In the genomic region with DNA sequence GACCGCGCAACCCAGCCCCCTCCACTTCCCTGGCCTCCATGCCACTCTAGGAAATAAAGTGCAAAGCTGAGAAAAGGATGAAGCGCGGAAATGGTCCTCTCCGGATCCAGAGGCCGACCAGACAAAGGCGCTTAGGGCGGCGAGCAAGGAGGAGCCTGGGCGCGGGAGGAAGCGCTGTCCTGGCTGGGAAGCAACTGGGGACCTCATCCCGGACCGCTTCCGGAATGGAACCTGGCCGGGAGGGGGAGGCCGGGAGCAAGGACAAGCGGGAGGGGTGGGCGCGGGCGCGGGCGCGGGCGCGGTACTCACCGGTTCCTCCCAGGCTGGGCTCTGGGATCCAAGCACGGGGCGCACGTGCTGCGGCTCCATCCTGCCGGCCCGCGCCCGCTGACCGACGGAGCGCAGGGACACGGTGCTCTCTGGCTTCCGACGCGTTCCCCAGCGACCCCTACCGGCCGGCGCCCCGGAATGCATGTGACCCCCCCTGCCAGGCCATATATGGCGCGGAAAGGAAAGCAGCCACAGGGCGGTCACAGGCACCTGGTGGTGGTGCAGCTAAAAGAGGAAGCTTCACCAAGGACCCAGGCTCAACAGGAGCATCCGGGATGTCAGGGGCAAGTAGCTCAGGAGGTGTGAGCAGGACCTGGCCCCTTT, we compare ENCODE assay signal across 8 mouse cellular contexts. TPM values are rescaled to one million over a fixed set of nuclear protein-coding genes. Genes with fewer than 3 reads are reported as not detected.
DNase-seq lines count a peak whose midpoint lies in the region; ATAC-seq lines count a peak whose summit lies in the region.
"Not testable (repeated sequence)": the region's sequence is repeated elsewhere in the genome, so short reads cannot be mapped to it uniquely, and the experiment has no call there.

A gene (minus strand): TSS at position 394 of the 654 bp plus-strand sequence.

- not testable (repeated sequence) for H3K9ac ChIP-seq in liver, embryonic 15.5 days
- peak within 1 kb of the TSS; percentile 61 for H3K9ac ChIP-seq in neural tube, embryonic 13.5 days

- ATAC-seq in liver, embryonic 15.5 days (ENCODE audit: insufficient read depth): not testable (repeated sequence)
- ATAC-seq in neural tube, embryonic 13.5 days (ENCODE audit: low read depth): peak; percentile 91

- not testable (repeated sequence) for H3K4me1 ChIP-seq in liver, embryonic 15.5 days (replicated peaks); neural tube, embryonic 13.5 days (replicated peaks)

- not testable (repeated sequence) for H3K36me3 ChIP-seq in liver, embryonic 15.5 days (replicated peaks); neural tube, embryonic 13.5 days

- not testable (repeated sequence) for H3K4me3 ChIP-seq in liver, embryonic 15.5 days (replicated peaks)
- H3K4me3 ChIP-seq in neural tube, embryonic 13.5 days: peak within 1 kb of the TSS; percentile 40

- DNase-seq in Muller cell, postnatal 12 days (ENCODE audit: inconsistent ontology term): peak; percentile 84
- peak; percentile 69 to 75 for DNase-seq in cerebellum, postnatal 14 days
- DNase-seq in frontal cortex, postnatal 14 days (ENCODE audit: low spot score in 2 of 2): peak; percentile 16 to 27
- DNase-seq in heart, postnatal 4 days: peak; percentile 74
- DNase-seq in layer of hippocampus, adult 11-12 months (ENCODE audit: low spot score): peak; percentile 47
- peak; percentile 63 for DNase-seq in testis, postnatal 10 days (ENCODE audit: low spot score)

- under 1% methylated on average over 47 of the region's 51 CpGs for WGBS in liver, embryonic 15.5 days (ENCODE audit: insufficient replicate concordance)
- 1% methylated on average over 34 of the region's 51 CpGs for WGBS in neural tube, embryonic 13.5 days

- H3K27ac ChIP-seq in liver, embryonic 15.5 days (replicated peaks); neural tube, embryonic 13.5 days (replicated peaks): not testable (repeated sequence)

- H3K27me3 ChIP-seq in liver, embryonic 15.5 days; neural tube, embryonic 13.5 days: not testable (repeated sequence)

- H3K9me3 ChIP-seq in liver, embryonic 15.5 days (replicated peaks); neural tube, embryonic 13.5 days: not testable (repeated sequence)

- H3K4me2 ChIP-seq in liver, embryonic 15.5 days: peak within 1 kb of the TSS; percentile 39; the same call in 1 of the 2 replicates
- H3K4me2 ChIP-seq in neural tube, embryonic 13.5 days: peak within 1 kb of the TSS; percentile 51

RNA-seq across cellular contexts. Expression of the gene that starts here (rescaled TPM):
- under 1 TPM; 0.47 to 0.76 TPM for total RNA-seq in heart, postnatal 4 days (2021)
- not detected in 2 replicates for polyA plus RNA-seq in liver, embryonic 15.5 days (2015; fragmentation: Nextera tagmentation; extraction: Ambion mirVana)
- polyA plus RNA-seq in neural tube, embryonic 13.5 days (2015; fragmentation: Nextera tagmentation; extraction: Ambion mirVana): 4.3 and 4.4 TPM in 2 replicates

Comparison
In these comparisons a context has a peak if more than half of its experiments do, and no peak if none do; other contexts are left out.
1. Peak in DNase-seq in heart, postnatal 4 days; RNA of the gene not detected or under 1 TPM.
2. DNase-seq: peak in every context shown above with its lines; median percentile 84 in Muller cell, postnatal 12 days; 74 in heart, postnatal 4 days; 72 in cerebellum, postnatal 14 days; 63 in testis, postnatal 10 days; 47 in layer of hippocampus, adult 11-12 months; 22 in frontal cortex, postnatal 14 days.